Mouse (Mus musculus) cerebellum, postnatal 36 days (tissue): ENCODE data around the gene Dnase2a.
A peak's percentile ranks its signal among the peaks of the same experiment; 100 is the strongest.

Experiments
- DNase-seq, 2 experiments: peaks; one replicate each; pipeline ENCODE4 v3.0.0; 2021 to 2022; ENCODE audit warnings: mixed read lengths in 2 of 2

Dnase2a gene

GRCm38 (mm10) chr8:84908421-84909161 lies at the start of gene Dnase2a:
Gene Dnase2a, plus strand, starts transcription at chr8:84908560.
- peak; percentile 74 to 80 for DNase-seq

GRCm38 (mm10) chr8:84871376-84872308 lies 36.7 kb upstream of the Dnase2a start, which contains the start of gene Syce2:
Gene Syce2, plus strand, starts transcription at chr8:84872111.
- peak; percentile 39 to 70 for DNase-seq

GRCm38 (mm10) chr8:84872309-84872965 lies 35.9 kb upstream of the Dnase2a start:
- peak in 1 of 2 experiments; percentile 17 for DNase-seq

GRCm38 (mm10) chr8:84873016-84873415 lies 35.3 kb upstream of the Dnase2a start:
- no peak for DNase-seq

GRCm38 (mm10) chr8:84874339-84874738 lies 34.0 kb upstream of the Dnase2a start:
- no peak for DNase-seq

GRCm38 (mm10) chr8:84877297-84878035 lies 30.9 kb upstream of the Dnase2a start:
- DNase-seq = peak; percentile 82

GRCm38 (mm10) chr8:84878915-84879314 lies 29.4 kb upstream of the Dnase2a start:
- no peak for DNase-seq

GRCm38 (mm10) chr8:84884728-84885127 lies 23.6 kb upstream of the Dnase2a start:
- no peak for DNase-seq

- DNase-seq = no peak
These were observed 20.1 kb upstream of the Dnase2a start for GRCm38 (mm10) chr8:84888280-84888679.

GRCm38 (mm10) chr8:84889141-84889540 lies 19.2 kb upstream of the Dnase2a start:
- no peak for DNase-seq

- DNase-seq = no peak
These were observed 15.2 kb upstream of the Dnase2a start for GRCm38 (mm10) chr8:84892993-84893708.

- DNase-seq = peak; percentile 90 to 92
These were observed 14.6 kb upstream of the Dnase2a start, which contains the start of gene Gcdh for GRCm38 (mm10) chr8:84893709-84894134. Gene Gcdh, minus strand, starts transcription at chr8:84893921.

GRCm38 (mm10) chr8:84895963-84896362 lies 12.4 kb upstream of the Dnase2a start:
- DNase-seq = no peak

GRCm38 (mm10) chr8:84901071-84901470 lies 7.3 kb upstream of the Dnase2a start:
- no peak for DNase-seq

- no peak for DNase-seq
These were observed 6.6 kb upstream of the Dnase2a start, which contains the start of gene Klf1 for GRCm38 (mm10) chr8:84901752-84902151. Gene Klf1, plus strand, starts transcription at chr8:84901928.

- DNase-seq = no peak
These were observed 5.9 kb upstream of the Dnase2a start for GRCm38 (mm10) chr8:84902367-84902919.

GRCm38 (mm10) chr8:84902920-84903661 lies 5.3 kb upstream of the Dnase2a start:
- DNase-seq = peak; percentile 98

GRCm38 (mm10) chr8:84904351-84904750 lies 4.0 kb upstream of the Dnase2a start:
- no peak for DNase-seq

GRCm38 (mm10) chr8:84907037-84907436 lies 1.3 kb upstream of the Dnase2a start:
- DNase-seq = no peak

- DNase-seq = no peak
These were observed 867 bp upstream of the Dnase2a start for GRCm38 (mm10) chr8:84907493-84907892.
